Mouse (Mus musculus) stomach, embryonic 15.5 days (tissue): ENCODE results near the gene Gm37240. TPM values are rescaled to one million over a fixed set of nuclear protein-coding genes. Genes with fewer than 3 reads are reported as not detected.
"Not testable (repeated sequence)": the region's sequence is repeated elsewhere in the genome, so short reads cannot be mapped to it uniquely, and the experiment has no call there.

ENCODE experiments used
- ATAC-seq: fragments of 200-750 bp; cut with Nextera tagmentation; 2 replicates; pipeline ENCODE4 v1.8.0; 2017; ENCODE audit warnings: low read depth, moderate number of reproducible peaks, moderate TSS enrichment; ENCODE audit not compliant: insufficient read depth, low FRiP score
- H3K27ac ChIP-seq: fragments of 300-500 bp; sonication (generic); 2 replicates; pipeline ENCODE4 v1.5.1; 2015; ENCODE audit warnings: mild to moderate bottlenecking, inconsistent platforms
- H3K27me3 ChIP-seq: fragments of 300-500 bp; sonication (generic); replicated peaks from 2 replicates; pipeline ENCODE4 v1.6.1; 2015; ENCODE audit warnings: inconsistent platforms
- H3K36me3 ChIP-seq: fragments of 300-500 bp; sonication (generic); 2 replicates; pipeline ENCODE4 v1.6.1; 2015; ENCODE audit warnings: inconsistent platforms
- H3K4me1 ChIP-seq: fragments of 300-500 bp; sonication (generic); 2 replicates; pipeline ENCODE4 v1.6.1; 2015; ENCODE audit warnings: inconsistent platforms
- H3K4me2 ChIP-seq: fragments of 300-500 bp; sonication (generic); 2 replicates; pipeline ENCODE4 v1.6.1; 2015; ENCODE audit warnings: mild to moderate bottlenecking, inconsistent platforms
- H3K4me3 ChIP-seq: fragments of 300-500 bp; sonication (generic); replicated peaks from 2 replicates; pipeline ENCODE4 v1.5.1; 2015; ENCODE audit warnings: inconsistent platforms
- H3K9ac ChIP-seq: fragments of 300-500 bp; sonication (generic); 2 replicates; pipeline ENCODE4 v1.6.1; 2015; ENCODE audit warnings: inconsistent platforms
- H3K9me3 ChIP-seq: fragments of 300-500 bp; sonication (generic); 2 replicates; pipeline ENCODE4 v1.6.1; 2016; ENCODE audit warnings: inconsistent platforms
- WGBS: fragments of 180-500 bp; shearing (Covaris S2); methylation state at CpG from one replicate; pipeline ENCODE4 v1.1.7; 2015; 5-methylcytosine and 5-hydroxymethylcytosine counted together
- polyA plus RNA-seq: library from polyadenylated mRNA; unstranded; fragments of >200 nt; fragmentation: Nextera tagmentation; extraction: Ambion mirVana; gene quantifications from 2 replicates; pipeline ENCODE4 v1.2.1, GENCODE M21; 2015

The Gm37240 gene
- polyA plus RNA-seq, 1 experiment from 2014 or later: 8.6 TPM

DNA sequence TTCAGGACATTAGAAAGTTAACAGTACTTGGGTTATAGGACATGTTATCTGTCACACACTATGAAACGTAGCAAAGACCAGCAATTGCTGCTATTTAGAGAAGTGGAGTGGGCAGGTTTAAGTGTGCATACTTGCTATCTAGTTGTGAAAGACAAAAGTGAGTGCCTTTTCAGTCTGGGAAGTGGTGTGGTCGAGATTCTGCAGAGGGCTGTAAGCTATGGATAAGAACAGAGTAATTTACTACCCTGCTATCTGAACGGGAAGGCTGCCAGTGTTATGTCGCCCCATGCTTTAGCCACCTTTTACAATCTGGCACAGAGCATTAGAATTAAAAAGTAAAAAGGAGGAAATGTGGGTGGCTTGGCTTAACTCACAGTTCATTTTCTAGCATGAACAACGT, 1300.6 kb downstream of the Gm37240 start:
- no peak for ATAC-seq
- Histone ChIP-seq H3K27ac (no peak overlapping the region), H3K4me2 (no peak overlapping the region), H3K27me3 (no peaks in the 10 kb centered on the region), H3K4me1 (no peaks in the 10 kb centered on the region), H3K9me3 (no peaks in the 10 kb centered on the region), H3K9ac (no peak overlapping the region), H3K4me3 (no peak overlapping the region), H3K36me3 (no peaks in the 10 kb centered on the region)
- 48% methylated on average over 5 of the region's 5 CpGs for WGBS

DNA sequence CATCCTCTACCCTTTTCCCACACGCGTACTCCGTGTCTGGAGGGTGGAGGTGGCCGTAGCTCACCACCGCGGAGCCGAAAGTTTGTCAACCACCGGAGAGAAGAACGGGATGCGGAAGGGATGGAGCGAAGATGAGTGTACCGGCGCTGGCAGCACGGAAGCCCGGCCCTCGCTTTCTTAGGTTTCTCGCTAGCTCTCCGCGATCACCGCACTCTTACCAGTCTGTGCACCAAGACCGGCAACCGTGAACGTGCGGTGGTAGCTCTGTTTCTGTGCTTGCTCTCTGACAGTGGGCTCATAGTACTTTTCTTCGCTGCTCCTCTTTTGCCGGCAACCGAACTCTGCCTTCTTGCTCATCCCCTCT, 1304.4 kb downstream of the Gm37240 start:
- Histone ChIP-seq H3K9ac (peak overlapping the region; percentile 25), H3K4me2 (peak overlapping the region; percentile 78), H3K9me3 (no peaks in the 10 kb centered on the region), H3K4me3 (peak overlapping the region; percentile 61), H3K27me3 (no peaks in the 10 kb centered on the region), H3K36me3 (no peaks in the 10 kb centered on the region), H3K27ac (peak overlapping the region; percentile 90), H3K4me1 (peaks cover 14% of the 10 kb centered on the region)
- ATAC-seq: peak; percentile 12
- whole genome bisulfite sequencing: under 1% methylated on average over 27 of the region's 27 CpGs

DNA sequence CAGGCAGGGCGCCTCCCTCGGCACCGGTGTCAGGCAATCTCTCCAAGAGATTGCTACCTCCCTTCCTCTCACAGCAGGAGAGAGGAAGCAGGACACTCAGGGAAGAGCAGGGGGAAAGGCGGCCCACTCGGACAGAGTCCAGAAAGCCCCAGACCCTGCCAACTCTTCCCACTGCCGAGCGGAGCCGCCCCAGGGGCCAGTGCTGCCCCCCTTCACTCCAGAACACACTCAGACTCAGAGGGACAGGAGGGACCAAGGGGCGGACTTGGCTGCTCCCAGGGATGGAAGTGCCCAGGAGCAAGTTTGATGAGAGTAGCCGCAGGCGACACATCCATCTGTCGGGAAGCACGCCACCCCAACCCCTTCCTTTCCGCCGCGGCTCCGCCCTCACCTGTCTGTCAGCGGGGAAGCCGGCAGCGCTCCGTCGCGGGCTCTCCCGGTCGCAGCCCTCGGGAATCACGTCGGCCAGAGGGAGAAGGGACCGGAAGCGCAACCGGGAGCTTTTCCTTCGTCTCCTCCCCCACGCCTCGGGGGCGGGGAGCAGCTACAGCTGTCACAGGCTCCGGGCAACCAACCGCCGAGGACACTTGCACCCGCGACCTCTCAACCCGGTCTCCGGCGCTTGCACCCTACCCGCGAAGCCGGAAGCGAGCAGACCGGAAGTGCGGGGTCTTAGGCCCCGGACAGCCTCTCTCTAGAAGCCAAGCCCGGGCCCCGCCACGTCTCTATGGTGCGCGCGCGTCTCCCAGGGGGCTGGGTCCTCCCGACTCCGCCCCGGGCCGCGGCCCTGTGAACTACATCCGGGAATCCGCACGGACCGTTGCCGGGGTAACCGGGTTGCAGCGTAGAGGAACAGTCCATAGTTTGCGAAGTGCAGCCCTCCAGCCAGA, 1305.0 kb downstream of the Gm37240 start, which contains the start of gene Arfip1:
Gene Arfip1 (minus strand): TSS at position 603 of the 890 bp plus-strand sequence.
- under 1% methylated on average over 70 of the region's 70 CpGs for WGBS
- H3K27ac ChIP-seq: peak within 1 kb of the TSS; percentile 90
- peaks cover 14% of the 10 kb centered on the region for H3K4me1 ChIP-seq
- H3K4me2 ChIP-seq: peak within 1 kb of the TSS; percentile 78
- H3K36me3 ChIP-seq: no peaks in the 10 kb centered on the region
- H3K4me3 ChIP-seq: peak within 1 kb of the TSS; percentile 61
- H3K9ac ChIP-seq: peak within 1 kb of the TSS; percentile 44
- no peaks in the 10 kb centered on the region for H3K9me3 ChIP-seq
- no peaks in the 10 kb centered on the region for H3K27me3 ChIP-seq
- ATAC-seq: peak; percentile 99

DNA sequence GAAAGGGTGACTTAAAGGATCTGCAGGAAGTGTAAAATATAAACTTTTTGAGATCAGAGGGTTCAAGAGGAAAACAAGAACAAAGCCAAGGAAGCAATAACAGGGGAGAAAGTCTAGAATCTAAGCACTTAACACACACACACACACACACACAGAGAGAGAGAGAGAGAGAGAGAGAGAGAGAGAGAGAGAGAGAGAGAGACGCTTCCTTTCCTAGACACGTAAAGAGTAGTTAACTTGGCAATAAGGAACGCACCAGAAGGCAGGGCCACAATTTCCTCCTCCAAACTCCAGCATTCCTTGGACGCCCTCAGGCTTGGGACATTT, 1305.7 kb downstream of the Gm37240 start:
- 0% methylated on average over 3 of the region's 4 CpGs for WGBS
- no peak for ATAC-seq
- Histone ChIP-seq H3K4me3 (peak overlapping the region; percentile 61), H3K4me1 (peaks cover 14% of the 10 kb centered on the region), H3K9ac (peak overlapping the region; percentile 44), H3K36me3 (no peaks in the 10 kb centered on the region), H3K27ac (peak overlapping the region; percentile 90), H3K9me3 (no peaks in the 10 kb centered on the region), H3K4me2 (peak overlapping the region; percentile 78), H3K27me3 (no peaks in the 10 kb centered on the region)

DNA sequence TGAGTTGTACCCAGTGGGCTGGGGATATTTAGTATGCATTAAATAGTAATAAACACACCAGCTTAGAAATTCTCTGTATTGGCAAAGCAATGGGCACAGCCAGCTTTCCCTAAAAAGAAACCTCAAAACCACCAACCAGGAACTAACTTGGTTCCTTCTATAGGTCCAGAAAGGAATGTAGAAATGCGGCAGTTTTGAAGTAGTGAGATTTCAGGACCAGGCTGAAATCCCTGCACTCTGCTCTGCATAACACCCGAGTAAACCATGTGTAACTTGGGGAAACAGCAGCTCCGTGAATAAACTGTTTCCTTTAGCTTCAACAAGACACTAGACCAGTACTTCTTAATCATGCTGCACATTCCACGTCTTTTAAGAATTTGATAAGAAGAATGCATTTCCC, 1306.6 kb downstream of the Gm37240 start:
- ATAC-seq: no peak
- H3K4me1 ChIP-seq: peaks cover 14% of the 10 kb centered on the region
- H3K27ac ChIP-seq: no peak overlapping the region
- peak overlapping the region; percentile 78 for H3K4me2 ChIP-seq
- no peaks in the 10 kb centered on the region for H3K27me3 ChIP-seq
- peak overlapping the region; percentile 61 for H3K4me3 ChIP-seq
- no peak overlapping the region for H3K9ac ChIP-seq
- no peaks in the 10 kb centered on the region for H3K36me3 ChIP-seq
- H3K9me3 ChIP-seq: no peaks in the 10 kb centered on the region
- WGBS: 13% methylated on average over 4 of the region's 4 CpGs

DNA sequence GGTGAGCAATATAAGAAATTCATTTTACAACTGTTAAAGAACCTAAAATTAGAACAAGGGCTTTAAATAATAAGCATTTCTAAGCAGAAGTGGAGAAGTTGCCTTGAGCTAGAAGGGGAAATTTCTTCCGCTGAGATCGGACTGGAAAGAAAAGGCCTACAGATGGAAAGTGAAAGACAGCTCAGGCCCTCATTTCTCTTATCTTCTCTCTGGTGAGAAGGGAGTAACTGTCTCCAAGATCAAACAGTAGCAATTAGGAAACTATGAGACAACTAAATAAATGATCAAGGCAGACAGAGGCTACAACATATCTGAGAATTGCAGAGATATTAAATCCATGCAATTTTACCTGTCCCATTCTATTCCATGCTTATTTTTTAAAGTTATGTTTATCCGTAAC, 1316.8 kb downstream of the Gm37240 start:
- Histone ChIP-seq H3K9me3 (no peaks in the 10 kb centered on the region), H3K9ac (no peak overlapping the region), H3K27me3 (no peaks in the 10 kb centered on the region), H3K27ac (no peak overlapping the region), H3K36me3 (no peaks in the 10 kb centered on the region), H3K4me3 (no peak overlapping the region), H3K4me1 (no peaks in the 10 kb centered on the region), H3K4me2 (no peak overlapping the region)
- ATAC-seq: no peak
- 78% methylated on average over 3 of the region's 3 CpGs for WGBS

DNA sequence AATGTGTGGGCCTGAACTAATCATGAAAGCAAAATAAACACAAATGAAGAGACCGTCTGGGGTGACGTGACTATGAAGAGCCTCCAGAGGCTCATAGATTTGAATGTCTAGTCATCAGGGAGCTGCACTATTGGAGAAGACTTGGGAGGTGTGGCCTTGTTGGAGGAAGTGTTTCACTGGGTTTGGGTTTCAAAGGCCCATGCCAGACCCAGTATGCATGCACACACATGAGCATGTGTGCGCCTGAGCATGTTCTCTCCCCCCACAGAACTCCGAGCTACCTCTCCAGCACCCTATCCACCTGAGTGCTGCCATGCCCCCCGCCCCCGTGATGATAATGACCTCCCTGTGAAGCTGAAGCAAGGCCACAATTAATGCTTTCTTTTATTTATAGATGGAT, 1317.7 kb downstream of the Gm37240 start:
- Histone ChIP-seq H3K4me1 (no peaks in the 10 kb centered on the region), H3K4me2 (no peak overlapping the region), H3K9me3 (no peaks in the 10 kb centered on the region), H3K9ac (no peak overlapping the region), H3K4me3 (no peak overlapping the region), H3K36me3 (no peaks in the 10 kb centered on the region), H3K27ac (no peak overlapping the region; the same call in 1 of the 2 replicates), H3K27me3 (no peaks in the 10 kb centered on the region)
- WGBS: 79% methylated on average over 6 of the region's 6 CpGs
- ATAC-seq: no peak

DNA sequence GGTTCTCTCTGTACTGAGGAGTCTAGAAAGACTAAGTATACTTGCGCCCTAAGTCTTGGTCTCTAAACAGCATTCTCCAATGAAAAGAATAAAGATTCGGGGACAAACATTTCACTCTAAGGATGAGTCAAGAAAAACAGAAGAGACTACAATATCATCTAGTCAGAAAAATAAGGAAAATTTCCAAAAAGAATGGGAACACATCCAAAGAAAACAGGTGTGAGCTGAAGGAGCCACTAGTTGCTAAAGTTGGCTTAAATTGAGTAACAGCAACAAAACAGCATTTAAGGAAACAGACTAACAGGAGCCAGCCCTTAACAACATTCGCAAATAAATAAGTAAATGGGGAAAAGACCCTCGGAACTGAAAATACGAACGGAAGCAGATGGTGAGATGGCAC, 1318.8 kb downstream of the Gm37240 start:
- 94% methylated on average over 6 of the region's 6 CpGs for WGBS
- Histone ChIP-seq H3K4me1 (no peaks in the 10 kb centered on the region), H3K36me3 (no peaks in the 10 kb centered on the region), H3K9me3 (no peaks in the 10 kb centered on the region), H3K4me2 (no peak overlapping the region), H3K9ac (no peak overlapping the region), H3K27ac (no peak overlapping the region), H3K4me3 (no peak overlapping the region), H3K27me3 (no peaks in the 10 kb centered on the region)
- ATAC-seq: no peak

DNA sequence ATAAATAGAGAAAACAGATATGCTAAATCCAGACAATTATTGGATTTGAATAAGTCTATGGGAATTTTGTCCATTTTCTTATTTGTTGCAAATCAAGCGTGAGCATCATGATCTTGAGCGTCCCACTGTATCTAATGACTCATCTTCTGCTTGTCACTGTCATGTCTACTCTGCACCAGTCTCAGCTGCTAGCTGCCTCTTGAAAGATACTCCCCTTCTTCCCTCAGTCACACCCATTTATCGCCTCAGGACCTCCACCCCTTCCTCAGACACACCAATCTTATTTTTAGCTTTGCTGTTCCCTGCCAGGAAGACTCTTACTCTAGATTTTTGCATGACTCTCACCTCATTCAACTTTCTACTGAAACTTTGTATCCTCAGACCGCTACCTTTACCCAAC, 1323.9 kb downstream of the Gm37240 start:
- no peak for ATAC-seq
- no peaks in the 10 kb centered on the region for H3K36me3 ChIP-seq
- no peaks in the 10 kb centered on the region for H3K4me1 ChIP-seq
- H3K4me2 ChIP-seq: no peak overlapping the region
- 83% methylated on average over 4 of the region's 4 CpGs for WGBS
- H3K27ac ChIP-seq: no peak overlapping the region
- H3K4me3 ChIP-seq: no peak overlapping the region
- H3K9ac ChIP-seq: no peak overlapping the region
- no peaks in the 10 kb centered on the region for H3K27me3 ChIP-seq
- H3K9me3 ChIP-seq: no peaks in the 10 kb centered on the region

DNA sequence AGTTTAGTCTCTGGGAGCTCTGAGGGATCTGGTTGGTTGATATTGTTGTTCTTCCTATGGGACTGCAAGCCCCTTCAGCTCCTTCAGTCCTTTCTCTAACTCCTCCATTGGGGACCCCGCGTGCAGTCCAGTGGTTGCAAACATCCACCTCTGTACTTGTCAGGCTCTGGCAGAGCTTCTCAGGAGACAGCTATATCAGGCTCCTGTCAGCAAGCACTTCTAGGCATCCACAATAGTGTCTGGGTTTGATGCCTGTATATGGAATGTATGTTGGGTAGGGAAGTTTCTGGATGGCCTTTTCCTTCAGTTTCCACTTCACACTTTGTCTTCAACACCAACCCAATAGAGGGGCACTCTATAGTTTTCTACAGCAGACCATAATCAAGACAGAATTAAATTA, 1324.4 kb downstream of the Gm37240 start:
- not testable (repeated sequence) for H3K9ac ChIP-seq, H3K4me1 ChIP-seq, ATAC-seq, H3K4me2 ChIP-seq, H3K27me3 ChIP-seq, H3K27ac ChIP-seq, H3K4me3 ChIP-seq, H3K36me3 ChIP-seq, H3K9me3 ChIP-seq
- 95% methylated on average over 2 of the region's 2 CpGs for WGBS

DNA sequence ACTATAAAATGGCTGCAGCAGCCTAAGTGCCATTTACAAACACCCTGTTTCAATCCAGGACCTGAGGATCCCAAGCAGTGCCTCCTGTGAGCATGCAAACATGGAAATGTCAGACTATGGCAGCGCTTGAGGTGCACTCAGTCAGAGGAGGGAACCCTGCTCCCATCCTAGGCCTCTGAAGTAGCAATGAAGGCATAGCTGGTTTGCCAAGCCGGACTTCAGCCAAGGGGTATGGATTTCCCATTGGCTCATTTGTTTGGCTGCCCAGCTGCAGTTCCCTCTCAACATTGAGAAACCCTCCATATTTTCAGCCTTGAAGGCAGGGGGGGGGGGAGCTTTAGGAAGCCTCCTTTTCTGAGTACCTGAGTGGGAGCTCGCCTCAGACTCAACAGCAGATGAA, 1329.0 kb downstream of the Gm37240 start:
- Histone ChIP-seq H3K36me3 (no peaks in the 10 kb centered on the region), H3K9ac (no peak overlapping the region), H3K4me3 (no peak overlapping the region), H3K27me3 (no peaks in the 10 kb centered on the region), H3K27ac (no peak overlapping the region), H3K4me2 (no peak overlapping the region), H3K9me3 (no peaks in the 10 kb centered on the region), H3K4me1 (no peaks in the 10 kb centered on the region)
- ATAC-seq: no peak
- WGBS: 90% methylated on average over 3 of the region's 3 CpGs

DNA sequence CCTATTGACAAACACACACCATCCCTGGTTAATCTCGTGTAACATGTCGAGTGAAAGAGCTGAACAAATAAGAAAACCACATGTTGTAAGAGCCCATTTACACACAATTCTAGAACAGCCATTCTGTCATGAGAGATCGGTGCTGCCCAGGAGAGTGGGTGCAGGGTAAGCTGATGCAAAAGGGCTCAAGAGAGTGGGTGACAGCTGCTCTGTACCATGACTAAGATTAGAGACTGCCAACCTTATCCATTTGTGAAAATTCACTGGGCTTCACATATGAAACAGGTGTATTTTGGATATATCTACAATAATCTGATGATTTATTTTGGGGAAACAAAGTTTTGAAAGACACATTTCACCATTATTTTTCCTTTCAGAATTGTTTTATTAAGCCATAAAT, 1331.5 kb downstream of the Gm37240 start:
- ATAC-seq: no peak
- WGBS: 77% methylated on average over 3 of the region's 3 CpGs
- no peak overlapping the region for H3K9ac ChIP-seq

More for the DNA sequence above, 1331.5 kb downstream of the Gm37240 start:
- no peak overlapping the region for H3K4me3 ChIP-seq
- H3K4me1 ChIP-seq: no peaks in the 10 kb centered on the region
- no peak overlapping the region for H3K27ac ChIP-seq
- H3K36me3 ChIP-seq: no peaks in the 10 kb centered on the region
- H3K9me3 ChIP-seq: no peaks in the 10 kb centered on the region
- H3K27me3 ChIP-seq: no peaks in the 10 kb centered on the region
- no peak overlapping the region for H3K4me2 ChIP-seq
